Mouse (Mus musculus) heart, adult 2 months (tissue): ENCODE results near the gene Nfia. TPM values are rescaled to one million over a fixed set of nuclear protein-coding genes. Genes with fewer than 3 reads are reported as not detected.

Experiments used
- DNase-seq, 2 experiments: peaks; one replicate each; pipeline ENCODE4 v3.0.0; 2021
- H3K27ac ChIP-seq: fragments of 200-600 bp; 2 replicates; pipeline ENCODE4 v1.8.1; 2022
- H3K27me3 ChIP-seq: fragments of 200-500 bp; 2 replicates; pipeline ENCODE4 v1.6.1; 2012; ENCODE audit warnings: mild to moderate bottlenecking, low read length, inconsistent platforms, mixed read lengths; ENCODE audit not compliant: control insufficient read depth, insufficient read depth
- H3K36me3 ChIP-seq: fragments of 200-500 bp; 2 replicates; pipeline ENCODE4 v1.6.1; 2012; ENCODE audit warnings: low read length, inconsistent platforms; ENCODE audit not compliant: control insufficient read depth, insufficient read depth
- H3K4me1 ChIP-seq: fragments of 200-500 bp; 2 replicates; pipeline ENCODE4 v1.6.1; 2011; ENCODE audit warnings: low read length; ENCODE audit not compliant: control insufficient read depth, insufficient read depth
- H3K4me3 ChIP-seq: fragments of 200-600 bp; 2 replicates; pipeline ENCODE4 v1.8.1; 2022
- H3K79me2 ChIP-seq: fragments of 200-500 bp; replicated peaks from 2 replicates; pipeline ENCODE4 v1.6.1; 2012; ENCODE audit warnings: mild to moderate bottlenecking, inconsistent platforms, low read length, moderate library complexity, mixed read lengths; ENCODE audit not compliant: control insufficient read depth, insufficient read depth
- H3K9ac ChIP-seq: fragments of 200-500 bp; 2 replicates; pipeline ENCODE4 v1.6.1; 2012; ENCODE audit warnings: low read depth, mild to moderate bottlenecking, control low read depth, inconsistent platforms, low read length, mixed read lengths
- CTCF ChIP-seq: fragments of 200-600 bp; IDR thresholded peaks from 2 replicates; pipeline ENCODE4 v1.8.1; 2022; ENCODE audit warnings: antibody characterized with exemption, mild to moderate bottlenecking, moderate library complexity
- EP300 ChIP-seq: fragments of 200-500 bp; IDR thresholded peaks from 2 replicates; pipeline ENCODE4 v1.6.1; 2011; ENCODE audit warnings: low read depth, low read length, control low read depth; ENCODE audit not compliant: insufficient read depth
- POLR2A ChIP-seq: fragments of 200-500 bp; IDR thresholded peaks from 2 replicates; pipeline ENCODE4 v1.6.1; 2011; ENCODE audit warnings: mild to moderate bottlenecking, low read depth, low read length, control low read depth; ENCODE audit not compliant: insufficient read depth
- WGBS: fragments of 180-500 bp; shearing (Covaris S2); methylation state at CpG from one replicate; pipeline ENCODE4 v1.1.7; 2018; 5-methylcytosine and 5-hydroxymethylcytosine counted together
- intact Hi-C: fragments of 180-260 bp; cut with DNase I; formaldehyde crosslinking; loops from one replicate; pipeline ENCODE4 v1.15.1; 2025
- polyA plus RNA-seq: library from polyadenylated mRNA; depleted of rRNA; stranded (reverse); fragments of >200 nt; gene quantifications from 2 replicates; pipeline ENCODE4 v1.2.3, GENCODE M21; 2012
- total RNA-seq, 2 experiments: library from RNA; stranded (reverse); gene quantifications; 2 replicates each; pipeline ENCODE4 v1.2.3; 2021

Gene Nfia
- total and polyA plus RNA-seq, 3 experiments = 70.3 to 128 (median 126) TPM

GRCm38 (mm10) chr4:97782069-97782468 is 9.5 kb downstream of the Nfia start:
- Histone ChIP-seq H3K4me3 (no peak overlapping the region; the same call in 1 of the 2 replicates), H3K27me3 (no peaks in the 10 kb centered on the region), H3K36me3 (peaks cover 37% of the 10 kb centered on the region), H3K9ac (no peak overlapping the region), H3K4me1 (peaks cover 3% of the 10 kb centered on the region), H3K79me2 (peaks cover 4% of the 10 kb centered on the region), H3K27ac (peak overlapping the region; percentile 62)
- WGBS = 52% methylated on average over 3 of the region's 3 CpGs
- intact Hi-C loops = loop anchor here (10.0 kb wide), 1 partner anchor 1143 kb away; the partner anchor contains the start of gene Usp1
- DNase-seq = no peak
- TF ChIP-seq CTCF (no peak), POLR2A (no peak), EP300 (no peak)

GRCm38 (mm10) chr4:97782497-97782896 is 10.0 kb downstream of the Nfia start:
- TF ChIP-seq EP300 (no peak), CTCF (no peak), POLR2A (no peak)
- no peaks in the 10 kb centered on the region for H3K27me3 ChIP-seq
- H3K4me3 ChIP-seq = no peak overlapping the region; the same call in 1 of the 2 replicates
- DNase-seq = peak; percentile 40 to 43
- 55% methylated on average over 6 of the region's 6 CpGs for WGBS
- peaks cover 6% of the 10 kb centered on the region for H3K4me1 ChIP-seq
- H3K36me3 ChIP-seq = peaks cover 41% of the 10 kb centered on the region
- peak overlapping the region; percentile 62 for H3K27ac ChIP-seq
- intact Hi-C loops = loop anchor here (10.0 kb wide), 1 partner anchor 1142 kb away; the partner anchor contains the start of gene Usp1
- no peak overlapping the region for H3K9ac ChIP-seq
- peaks cover 6% of the 10 kb centered on the region for H3K79me2 ChIP-seq

- TF ChIP-seq CTCF = no peak
- TF ChIP-seq EP300 = no peak
- no peak for TF ChIP-seq POLR2A
- Histone ChIP-seq H3K9ac (no peak overlapping the region), H3K4me3 (no peak overlapping the region), H3K27ac (peak overlapping the region; percentile 62), H3K27me3 (no peaks in the 10 kb centered on the region), H3K4me1 (peaks cover 9% of the 10 kb centered on the region), H3K36me3 (peaks cover 45% of the 10 kb centered on the region), H3K79me2 (peaks cover 7% of the 10 kb centered on the region)
- intact Hi-C loops = loop anchor here (10.0 kb wide), 1 partner anchor 1142 kb away; the partner anchor contains the start of gene Usp1
- 92% methylated on average over 26 of the region's 26 CpGs for WGBS
- DNase-seq = peak in 1 of 2 experiments; percentile 28
Observed at GRCm38 (mm10) chr4:97783073-97783879, 10.7 kb downstream of the Nfia start.

- TF ChIP-seq POLR2A (no peak), CTCF (no peak), EP300 (no peak)
- Histone ChIP-seq H3K4me3 (no peak overlapping the region), H3K36me3 (peaks cover 55% of the 10 kb centered on the region), H3K9ac (no peak overlapping the region), H3K27me3 (no peaks in the 10 kb centered on the region), H3K27ac (no peak overlapping the region), H3K79me2 (peaks cover 7% of the 10 kb centered on the region), H3K4me1 (peaks cover 14% of the 10 kb centered on the region)
- intact Hi-C loops = loop anchor here (10.0 kb wide), 1 partner anchor 1141 kb away; the partner anchor contains the start of gene Usp1
- 88% methylated on average over 11 of the region's 11 CpGs for WGBS
- no peak for DNase-seq
Observed at GRCm38 (mm10) chr4:97784236-97784635, 11.7 kb downstream of the Nfia start.

- 61% methylated on average over 8 of the region's 8 CpGs for WGBS
- H3K4me1 ChIP-seq = peaks cover 16% of the 10 kb centered on the region
- peaks cover 7% of the 10 kb centered on the region for H3K79me2 ChIP-seq
- TF ChIP-seq EP300 (no peak), POLR2A (no peak), CTCF (no peak)
- H3K9ac ChIP-seq = no peak overlapping the region
- intact Hi-C loops = loop anchor here (10.0 kb wide), 1 partner anchor 1139 kb away; the partner anchor contains the start of gene Usp1
- DNase-seq = no peak
- H3K27ac ChIP-seq = peak overlapping the region; percentile 3; the same call in 1 of the 2 replicates
- H3K36me3 ChIP-seq = peaks cover 62% of the 10 kb centered on the region
- H3K27me3 ChIP-seq = no peaks in the 10 kb centered on the region
- no peak overlapping the region; the same call in 1 of the 2 replicates for H3K4me3 ChIP-seq
Observed at GRCm38 (mm10) chr4:97785547-97786271, 13.2 kb downstream of the Nfia start.
